Mouse (Mus musculus) erythroblast, embryonic 14.5 days (primary cell): ENCODE results near the gene Arhgap33. TPM values are rescaled to one million over a fixed set of nuclear protein-coding genes. Genes with fewer than 3 reads are reported as not detected.
A peak's percentile ranks its signal among the peaks of the same experiment; 100 is the strongest.
"Not testable (repeated sequence)": the region's sequence is repeated elsewhere in the genome, so short reads cannot be mapped to it uniquely, and the experiment has no call there.

Source experiments
- H3K27me3 ChIP-seq: 2 replicates; pipeline ENCODE4 v1.6.1; 2012; ENCODE audit warnings: inconsistent platforms; ENCODE audit not compliant: control insufficient read depth
- H3K36me3 ChIP-seq: 2 replicates; pipeline ENCODE4 v1.6.1; 2012; ENCODE audit warnings: mild to moderate bottlenecking, inconsistent platforms; ENCODE audit not compliant: control insufficient read depth
- H3K4me1 ChIP-seq: 2 replicates; pipeline ENCODE4 v1.6.1; 2012; ENCODE audit warnings: inconsistent platforms; ENCODE audit not compliant: control insufficient read depth
- H3K4me3 ChIP-seq: replicated peaks from 2 replicates; pipeline ENCODE3; 2012; ENCODE audit warnings: moderate library complexity, mild to moderate bottlenecking, inconsistent platforms
- H3K9me3 ChIP-seq: 2 replicates; pipeline ENCODE4 v1.6.1; 2012; ENCODE audit warnings: low read length, inconsistent platforms, mixed read lengths; ENCODE audit not compliant: control insufficient read depth
- GATA1 ChIP-seq: IDR thresholded peaks from 2 replicates; pipeline ENCODE4 v1.6.1; 2012; ENCODE audit warnings: low read length, inconsistent platforms, mixed read lengths
- TAL1 ChIP-seq: IDR thresholded peaks from 3 replicates; pipeline ENCODE4 v1.6.1; 2012; ENCODE audit warnings: low read length, inconsistent platforms, mixed read lengths
- polyA plus RNA-seq: library from polyadenylated mRNA; stranded (reverse); fragments of >175 nt; gene quantifications from 2 replicates; pipeline ENCODE4 v1.2.3, GENCODE M21; 2012

Arhgap33 gene
- polyA plus RNA-seq, 1 experiment = 11.7 TPM

DNA sequence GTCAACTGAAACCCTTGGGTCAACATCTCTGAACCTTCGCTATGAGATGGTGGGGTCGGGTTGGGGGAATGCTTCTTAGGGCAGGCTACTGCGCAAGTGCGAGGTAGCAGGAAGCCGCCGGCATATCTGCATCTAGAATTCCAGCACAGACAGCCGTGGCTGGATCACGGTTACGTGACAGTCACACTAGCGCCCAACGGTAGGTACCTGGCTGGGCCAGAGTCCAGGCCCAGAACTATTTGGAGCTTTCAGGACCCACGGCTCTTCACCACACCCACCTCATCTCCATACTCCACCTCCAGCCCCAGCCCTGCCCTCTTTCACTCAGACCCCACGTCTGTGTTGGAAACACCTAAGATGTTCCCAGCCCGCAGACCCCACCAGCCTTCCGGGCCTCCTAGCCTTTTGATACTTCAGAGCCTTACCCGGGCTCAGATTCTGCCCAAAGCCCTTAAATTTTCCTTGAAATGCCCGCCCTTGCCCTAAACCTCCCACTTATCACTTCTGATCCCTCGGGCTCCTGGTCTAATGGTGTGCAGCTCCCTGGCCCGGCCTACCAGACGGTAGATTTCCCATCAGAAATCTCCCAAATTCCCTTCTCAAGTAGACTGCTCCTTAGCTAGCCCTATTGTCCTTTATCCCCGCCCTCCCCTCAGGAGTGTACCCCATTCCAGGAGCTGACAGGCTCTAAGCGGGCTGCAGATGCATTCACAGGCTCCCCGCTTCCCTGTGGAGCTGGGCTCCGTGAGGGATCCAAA lies 19.7 kb downstream of the Arhgap33 start:
- Histone ChIP-seq H3K27me3 (0 out of 2 replicates have a peak, but pooled peaks cover 2% of the 10 kb centered on the region), H3K4me3 (no peak overlapping the region), H3K36me3 (no peaks in the 10 kb centered on the region; the same call in 1 of the 2 replicates), H3K4me1 (no peaks in the 10 kb centered on the region), H3K9me3 (no peaks in the 10 kb centered on the region)
- TF ChIP-seq TAL1 (no peak), GATA1 (no peak)

- H3K4me3 ChIP-seq = no peak overlapping the region
- TF ChIP-seq GATA1 (no peak), TAL1 (no peak)
- H3K36me3 ChIP-seq = no peaks in the 10 kb centered on the region; the same call in 1 of the 2 replicates
- H3K9me3 ChIP-seq = no peaks in the 10 kb centered on the region
- no peaks in the 10 kb centered on the region for H3K4me1 ChIP-seq
- 0 out of 2 replicates have a peak, but pooled peaks cover 2% of the 10 kb centered on the region for H3K27me3 ChIP-seq
Observed at GRCm38 (mm10) chr7:30508061-30508460, 26.8 kb downstream of the Arhgap33 start.

DNA sequence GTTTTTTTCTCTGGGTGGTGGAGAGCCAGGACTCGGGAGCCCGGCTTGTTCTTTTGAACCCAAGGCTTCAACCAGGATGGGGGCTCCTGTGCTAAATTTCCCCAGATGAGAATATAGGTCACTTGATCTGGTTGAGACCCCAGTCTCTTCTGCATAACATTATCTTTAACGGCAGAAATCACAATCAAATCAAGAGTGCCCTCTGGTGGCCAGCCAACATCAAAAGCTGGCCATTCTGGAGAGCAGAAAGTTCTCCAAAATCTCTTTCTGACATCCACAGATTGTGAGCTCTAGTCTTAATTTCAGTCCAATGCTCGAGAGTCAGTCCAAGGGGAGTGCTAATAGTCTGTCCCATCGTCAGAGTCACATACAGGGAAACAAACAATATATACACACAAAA lies 33.7 kb downstream of the Arhgap33 start:
- not testable (repeated sequence) for H3K27me3 ChIP-seq, H3K4me3 ChIP-seq, H3K9me3 ChIP-seq, H3K36me3 ChIP-seq, H3K4me1 ChIP-seq

DNA sequence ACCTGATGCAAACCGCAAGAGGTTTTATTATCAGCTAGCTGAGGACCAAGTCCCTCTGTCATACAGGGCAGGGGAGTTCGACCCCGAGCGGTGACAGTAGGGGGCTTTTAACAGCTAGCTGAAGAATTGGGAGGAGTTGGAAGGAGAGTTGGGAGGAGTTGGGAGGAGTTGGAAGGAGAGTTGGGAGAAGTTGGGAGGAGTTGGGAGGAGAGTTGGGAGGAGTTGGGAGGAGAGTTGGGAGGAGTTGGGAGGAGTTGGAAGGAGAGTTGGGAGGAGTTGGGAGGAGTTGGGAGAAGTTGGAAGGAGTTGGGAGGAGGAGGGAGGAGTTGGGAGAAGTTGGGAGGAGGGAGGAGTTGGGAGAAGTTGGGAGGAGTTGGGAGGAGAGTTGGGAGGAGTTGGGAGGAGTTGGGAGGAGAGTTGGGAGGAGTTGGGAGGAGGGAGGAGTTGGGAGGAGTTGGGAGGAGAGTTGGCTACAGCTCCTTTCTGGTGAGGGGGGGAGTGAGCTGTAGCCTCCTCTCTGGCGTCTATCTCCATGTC lies 39.3 kb downstream of the Arhgap33 start:
- not testable (repeated sequence) for H3K4me3 ChIP-seq, H3K27me3 ChIP-seq, H3K4me1 ChIP-seq, H3K9me3 ChIP-seq, H3K36me3 ChIP-seq

GRCm38 (mm10) chr7:30493401-30493931 lies 41.4 kb downstream of the Arhgap33 start, which contains the start of gene Prodh2:
Prodh2 (plus strand) TSS chr7:30493622.
- TF ChIP-seq TAL1 = no peak
- TF ChIP-seq GATA1 = no peak
- H3K36me3 ChIP-seq = no peaks in the 10 kb centered on the region
- peak within 1 kb of the TSS; percentile 56 for H3K4me3 ChIP-seq
- no peaks in the 10 kb centered on the region for H3K4me1 ChIP-seq
- H3K9me3 ChIP-seq = no peaks in the 10 kb centered on the region
- no peaks in the 10 kb centered on the region for H3K27me3 ChIP-seq

GRCm38 (mm10) chr7:30492765-30493164 lies 42.1 kb downstream of the Arhgap33 start:
- Histone ChIP-seq H3K36me3 (no peaks in the 10 kb centered on the region), H3K9me3 (no peaks in the 10 kb centered on the region), H3K4me3 (no peak overlapping the region), H3K27me3 (no peaks in the 10 kb centered on the region), H3K4me1 (no peaks in the 10 kb centered on the region)
- TF ChIP-seq TAL1 (no peak), GATA1 (no peak)

DNA sequence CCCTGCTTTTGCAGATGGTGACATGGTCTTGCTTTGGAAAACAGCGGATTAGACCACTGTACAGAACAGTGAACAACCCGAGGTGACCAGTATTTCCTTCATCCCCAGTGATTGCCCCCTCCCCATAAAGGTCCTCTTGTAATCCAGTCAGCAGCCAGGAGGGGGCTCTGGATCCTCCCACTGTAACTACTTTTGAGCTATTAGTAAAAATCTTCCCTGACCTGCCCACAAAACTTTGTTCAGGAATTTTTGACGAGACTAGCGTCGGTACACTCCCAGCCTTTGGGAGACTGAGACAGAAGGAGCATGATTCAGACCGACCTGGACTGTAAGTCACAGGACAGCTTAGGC lies 43.9 kb downstream of the Arhgap33 start:
- H3K27me3 ChIP-seq = no peaks in the 10 kb centered on the region
- no peaks in the 10 kb centered on the region for H3K36me3 ChIP-seq
- no peaks in the 10 kb centered on the region for H3K9me3 ChIP-seq
- H3K4me3 ChIP-seq = no peak overlapping the region
- no peak for TF ChIP-seq GATA1
- TF ChIP-seq TAL1 = no peak
- H3K4me1 ChIP-seq = no peaks in the 10 kb centered on the region

DNA sequence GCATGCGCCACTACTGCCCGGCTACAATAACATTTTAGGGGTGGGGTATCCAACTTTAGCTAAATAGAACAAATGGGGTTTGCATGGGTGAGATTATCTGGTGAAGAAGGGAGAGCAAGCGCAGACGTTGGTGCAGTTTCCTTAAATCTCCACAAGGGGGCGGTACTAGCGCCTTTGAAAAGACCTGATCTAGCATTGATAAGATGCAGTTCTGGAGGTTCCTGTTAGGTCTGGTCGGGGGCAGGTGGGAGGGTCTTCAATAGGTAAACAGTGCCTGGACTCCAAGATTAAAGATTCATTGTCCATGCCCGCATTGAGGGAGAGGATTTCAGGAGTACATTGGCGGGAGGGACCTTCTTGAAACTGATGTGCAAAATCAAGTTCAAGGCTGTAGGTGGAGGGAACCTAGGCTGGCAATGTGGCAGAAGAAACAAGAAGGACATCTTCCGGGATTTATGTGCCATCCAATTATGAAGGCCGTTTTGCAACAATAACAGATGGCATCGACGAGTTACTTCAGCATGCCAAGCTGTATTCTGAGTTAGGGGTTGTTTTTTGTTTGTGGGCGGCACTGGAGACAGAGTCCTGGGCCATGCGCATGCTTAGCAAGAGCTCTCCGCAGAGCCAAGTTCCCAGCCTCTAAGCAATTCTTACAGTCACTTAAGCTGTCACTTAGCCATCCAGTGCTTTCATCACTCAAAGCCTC lies 44.5 kb downstream of the Arhgap33 start:
- Histone ChIP-seq H3K9me3 (no peaks in the 10 kb centered on the region), H3K27me3 (no peaks in the 10 kb centered on the region), H3K4me1 (no peaks in the 10 kb centered on the region), H3K4me3 (no peak overlapping the region), H3K36me3 (no peaks in the 10 kb centered on the region)
- no peak for TF ChIP-seq TAL1
- peak; percentile 67 for TF ChIP-seq GATA1

GRCm38 (mm10) chr7:30484250-30484649 lies 50.6 kb downstream of the Arhgap33 start:
- Histone ChIP-seq H3K9me3 (no peaks in the 10 kb centered on the region), H3K4me3 (no peak overlapping the region), H3K4me1 (no peaks in the 10 kb centered on the region), H3K36me3 (no peaks in the 10 kb centered on the region), H3K27me3 (peaks cover 3% of the 10 kb centered on the region; the same call in 1 of the 2 replicates)
- TF ChIP-seq GATA1 (no peak), TAL1 (no peak)
